Mouse (Mus musculus): ENCODE results near the gene Scn7a.

DNA sequence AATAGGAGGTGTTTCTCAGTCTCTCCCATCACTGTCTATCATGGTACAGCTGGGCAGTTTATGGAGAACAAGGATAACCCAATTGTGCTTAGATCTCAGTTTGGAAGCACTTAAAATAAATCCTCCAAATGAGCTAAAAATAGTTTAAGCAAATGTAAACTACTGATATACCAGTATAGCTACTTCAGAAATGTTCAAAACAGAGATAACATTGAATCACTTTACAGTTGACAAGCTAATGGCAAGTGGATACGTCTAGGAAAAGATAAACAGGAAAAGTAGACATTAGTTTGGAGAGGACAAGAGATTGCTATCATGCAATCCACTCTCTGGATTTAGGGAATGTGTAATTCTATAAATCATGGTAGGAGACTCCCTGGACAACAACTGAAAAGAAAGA is 19.5 kb downstream of the Scn7a start:
- TF ChIP-seq CTCF (IDR thresholded peaks at IDR 0.05) (no peak), EP300 (IDR thresholded peaks at IDR 0.05; ENCODE audit: insufficient read depth, low read depth, low read length) (no peak), POLR2A (IDR thresholded peaks at IDR 0.05; ENCODE audit: insufficient read depth, low read depth, low read length) (no peak)

Measured in heart, adult 2 months (tissue).